Mouse (Mus musculus) heart, adult 11 months (tissue): ENCODE results near the gene Gbp4.
A peak's percentile ranks its signal among the peaks of the same experiment; 100 is the strongest.
"Not testable (repeated sequence)": the region's sequence is repeated elsewhere in the genome, so short reads cannot be mapped to it uniquely, and the experiment has no call there.

Source experiments
- DNase-seq: peaks from one replicate; pipeline ENCODE4 v3.0.0; 2022

Gene Gbp4

GRCm38 (mm10) chr5:105139409-105140088 lies at the start of gene Gbp4, which contains the start of the genes Gbp9 and Gbp8:
Gbp4 (minus strand) TSS chr5:105139586.
Gbp9 (minus strand) TSS chr5:105139539.
Gbp8 (minus strand) TSS chr5:105139540.
- DNase-seq = peak; percentile 97

GRCm38 (mm10) chr5:105181446-105181845 lies 42.1 kb upstream of the Gbp4 start:
- no peak for DNase-seq

GRCm38 (mm10) chr5:105156582-105156981 lies 17.2 kb upstream of the Gbp4 start:
- no peak for DNase-seq

GRCm38 (mm10) chr5:105154049-105154448 lies 14.7 kb upstream of the Gbp4 start:
- no peak for DNase-seq

- not testable (repeated sequence) for DNase-seq
Observed at GRCm38 (mm10) chr5:105148062-105148461, 8.7 kb upstream of the Gbp4 start.

GRCm38 (mm10) chr5:105146447-105146846 lies 7.1 kb upstream of the Gbp4 start:
- peak; percentile 98 for DNase-seq

GRCm38 (mm10) chr5:105145731-105146130 lies 6.3 kb upstream of the Gbp4 start:
- DNase-seq = peak; percentile 95

- not testable (repeated sequence) for DNase-seq
Observed at GRCm38 (mm10) chr5:105140089-105140810, 864 bp upstream of the Gbp4 start.

- no peak for DNase-seq
Observed at GRCm38 (mm10) chr5:105138906-105139305, 480 bp downstream of the Gbp4 start.

- DNase-seq = not testable (repeated sequence)
Observed at GRCm38 (mm10) chr5:105136706-105137304, 2.6 kb downstream of the Gbp4 start.

- not testable (repeated sequence) for DNase-seq
Observed at GRCm38 (mm10) chr5:105121731-105122130, 17.7 kb downstream of the Gbp4 start.

- no peak for DNase-seq
Observed at GRCm38 (mm10) chr5:105115740-105116139, 23.6 kb downstream of the Gbp4 start.

GRCm38 (mm10) chr5:105114696-105115095 lies 24.7 kb downstream of the Gbp4 start:
- DNase-seq = no peak

GRCm38 (mm10) chr5:105113656-105114055 lies 25.7 kb downstream of the Gbp4 start:
- DNase-seq = no peak

- peak; percentile 98 for DNase-seq
Observed at GRCm38 (mm10) chr5:105110271-105110852, 29.0 kb downstream of the Gbp4 start.

GRCm38 (mm10) chr5:105109775-105110174 lies 29.6 kb downstream of the Gbp4 start:
- not testable (repeated sequence) for DNase-seq

GRCm38 (mm10) chr5:105105689-105106088 lies 33.7 kb downstream of the Gbp4 start:
- DNase-seq = not testable (repeated sequence)

- DNase-seq = no peak
Observed at GRCm38 (mm10) chr5:105081900-105082299, 57.5 kb downstream of the Gbp4 start.

- not testable (repeated sequence) for DNase-seq
Observed at GRCm38 (mm10) chr5:105068356-105068755, 71.0 kb downstream of the Gbp4 start.
